Mouse (Mus musculus): Measurements from ENCODE around the gene Megf6.

Megf6 gene

GRCm38 (mm10) chr4:154248092-154248805 lies 77.7 kb downstream of the Megf6 start:
- in situ Hi-C loops (cut with MboI, MseI), result no loop called here

- in situ Hi-C loops (cut with MboI, MseI), result no loop called here
These were observed 78.8 kb downstream of the Megf6 start for GRCm38 (mm10) chr4:154249316-154249715.

- in situ Hi-C loops (cut with MboI, MseI), result no loop called here
These were observed 82.2 kb downstream of the Megf6 start for GRCm38 (mm10) chr4:154252537-154253255.

- in situ Hi-C loops (cut with MboI, MseI), result no loop called here
These were observed 90.2 kb downstream of the Megf6 start for GRCm38 (mm10) chr4:154260755-154261154.

- in situ Hi-C loops (cut with MboI, MseI), result no loop called here
These were observed 91.5 kb downstream of the Megf6 start for GRCm38 (mm10) chr4:154262071-154262470.

GRCm38 (mm10) chr4:154267511-154267910 lies 97.0 kb downstream of the Megf6 start:
- in situ Hi-C loops (cut with MboI, MseI), result no loop called here

GRCm38 (mm10) chr4:154269520-154269919 lies 99.0 kb downstream of the Megf6 start:
- in situ Hi-C loops (cut with MboI, MseI), result no loop called here

GRCm38 (mm10) chr4:154273000-154273399 lies 102.5 kb downstream of the Megf6 start:
- in situ Hi-C loops (cut with MboI, MseI), result no loop called here

GRCm38 (mm10) chr4:154279481-154279880 lies 109.0 kb downstream of the Megf6 start:
- in situ Hi-C loops (cut with MboI, MseI), result no loop called here

GRCm38 (mm10) chr4:154283671-154284070 lies 113.1 kb downstream of the Megf6 start:
- in situ Hi-C loops (cut with MboI, MseI), result no loop called here

GRCm38 (mm10) chr4:154293735-154294201 lies 123.2 kb downstream of the Megf6 start:
- in situ Hi-C loops (cut with MboI, MseI), result no loop called here

GRCm38 (mm10) chr4:154294262-154294731 lies 123.8 kb downstream of the Megf6 start:
- in situ Hi-C loops (cut with MboI, MseI), result no loop called here

- in situ Hi-C loops (cut with MboI, MseI), result no loop called here
These were observed 127.2 kb downstream of the Megf6 start for GRCm38 (mm10) chr4:154297761-154298160.

GRCm38 (mm10) chr4:154299541-154300271 lies 129.2 kb downstream of the Megf6 start:
- in situ Hi-C loops (cut with MboI, MseI), result no loop called here

GRCm38 (mm10) chr4:154301466-154301881 lies 130.9 kb downstream of the Megf6 start, which contains the start of gene Arhgef16:
Gene Arhgef16 (minus strand): TSS chr4:154301676.
- in situ Hi-C loops (cut with MboI, MseI), result no loop called here

- in situ Hi-C loops (cut with MboI, MseI), result no loop called here
These were observed 138.6 kb downstream of the Megf6 start for GRCm38 (mm10) chr4:154309131-154309530.

GRCm38 (mm10) chr4:154310576-154311262 lies 140.2 kb downstream of the Megf6 start:
- in situ Hi-C loops (cut with MboI, MseI), result no loop called here

GRCm38 (mm10) chr4:154312143-154312812 lies 141.7 kb downstream of the Megf6 start:
- in situ Hi-C loops (cut with MboI, MseI), result no loop called here

- in situ Hi-C loops (cut with MboI, MseI), result no loop called here
These were observed 142.5 kb downstream of the Megf6 start for GRCm38 (mm10) chr4:154312935-154313621.

GRCm38 (mm10) chr4:154313622-154313967 lies 143.1 kb downstream of the Megf6 start:
- in situ Hi-C loops (cut with MboI, MseI), result no loop called here
